Mouse (Mus musculus) heart, adult 2 months (tissue): ENCODE data around the gene Neurod1. TPM values are rescaled to one million over a fixed set of nuclear protein-coding genes. Genes with fewer than 3 reads are reported as not detected.

Source experiments
- DNase-seq, 2 experiments: peaks; one replicate each; pipeline ENCODE4 v3.0.0; 2021
- H3K27ac ChIP-seq: fragments of 200-600 bp; 2 replicates; pipeline ENCODE4 v1.8.1; 2022
- H3K27me3 ChIP-seq: fragments of 200-500 bp; 2 replicates; pipeline ENCODE4 v1.6.1; 2012; ENCODE audit warnings: mild to moderate bottlenecking, low read length, inconsistent platforms, mixed read lengths; ENCODE audit not compliant: control insufficient read depth, insufficient read depth
- H3K36me3 ChIP-seq: fragments of 200-500 bp; 2 replicates; pipeline ENCODE4 v1.6.1; 2012; ENCODE audit warnings: low read length, inconsistent platforms; ENCODE audit not compliant: control insufficient read depth, insufficient read depth
- H3K4me1 ChIP-seq: fragments of 200-500 bp; 2 replicates; pipeline ENCODE4 v1.6.1; 2011; ENCODE audit warnings: low read length; ENCODE audit not compliant: control insufficient read depth, insufficient read depth
- H3K4me3 ChIP-seq: fragments of 200-600 bp; 2 replicates; pipeline ENCODE4 v1.8.1; 2022
- H3K79me2 ChIP-seq: fragments of 200-500 bp; replicated peaks from 2 replicates; pipeline ENCODE4 v1.6.1; 2012; ENCODE audit warnings: mild to moderate bottlenecking, inconsistent platforms, low read length, moderate library complexity, mixed read lengths; ENCODE audit not compliant: control insufficient read depth, insufficient read depth
- H3K9ac ChIP-seq: fragments of 200-500 bp; 2 replicates; pipeline ENCODE4 v1.6.1; 2012; ENCODE audit warnings: low read depth, mild to moderate bottlenecking, control low read depth, inconsistent platforms, low read length, mixed read lengths
- CTCF ChIP-seq: fragments of 200-600 bp; IDR thresholded peaks from 2 replicates; pipeline ENCODE4 v1.8.1; 2022; ENCODE audit warnings: antibody characterized with exemption, mild to moderate bottlenecking, moderate library complexity
- EP300 ChIP-seq: fragments of 200-500 bp; IDR thresholded peaks from 2 replicates; pipeline ENCODE4 v1.6.1; 2011; ENCODE audit warnings: low read depth, low read length, control low read depth; ENCODE audit not compliant: insufficient read depth
- POLR2A ChIP-seq: fragments of 200-500 bp; IDR thresholded peaks from 2 replicates; pipeline ENCODE4 v1.6.1; 2011; ENCODE audit warnings: mild to moderate bottlenecking, low read depth, low read length, control low read depth; ENCODE audit not compliant: insufficient read depth
- WGBS: fragments of 180-500 bp; shearing (Covaris S2); methylation state at CpG from one replicate; pipeline ENCODE4 v1.1.7; 2018; 5-methylcytosine and 5-hydroxymethylcytosine counted together
- intact Hi-C: fragments of 180-260 bp; cut with DNase I; formaldehyde crosslinking; loops from one replicate; pipeline ENCODE4 v1.15.1; 2025
- long read RNA-seq: library from polyadenylated mRNA; stranded (forward); transcript quantifications from one replicate; pipeline ENCODE4 v2.0.0, GENCODE M21; 2021
- polyA plus RNA-seq: library from polyadenylated mRNA; depleted of rRNA; stranded (reverse); fragments of >200 nt; gene quantifications from 2 replicates; pipeline ENCODE4 v1.2.3, GENCODE M21; 2012; rRNA removed
- total RNA-seq, 2 experiments: library from RNA; stranded (reverse); gene quantifications; 2 replicates each; pipeline ENCODE4 v1.2.3; 2021

Neurod1 gene
- total RNA-seq (not detected), polyA plus RNA-seq (not detected in 2 replicates)
- long read RNA-seq: 0 reads

DNA sequence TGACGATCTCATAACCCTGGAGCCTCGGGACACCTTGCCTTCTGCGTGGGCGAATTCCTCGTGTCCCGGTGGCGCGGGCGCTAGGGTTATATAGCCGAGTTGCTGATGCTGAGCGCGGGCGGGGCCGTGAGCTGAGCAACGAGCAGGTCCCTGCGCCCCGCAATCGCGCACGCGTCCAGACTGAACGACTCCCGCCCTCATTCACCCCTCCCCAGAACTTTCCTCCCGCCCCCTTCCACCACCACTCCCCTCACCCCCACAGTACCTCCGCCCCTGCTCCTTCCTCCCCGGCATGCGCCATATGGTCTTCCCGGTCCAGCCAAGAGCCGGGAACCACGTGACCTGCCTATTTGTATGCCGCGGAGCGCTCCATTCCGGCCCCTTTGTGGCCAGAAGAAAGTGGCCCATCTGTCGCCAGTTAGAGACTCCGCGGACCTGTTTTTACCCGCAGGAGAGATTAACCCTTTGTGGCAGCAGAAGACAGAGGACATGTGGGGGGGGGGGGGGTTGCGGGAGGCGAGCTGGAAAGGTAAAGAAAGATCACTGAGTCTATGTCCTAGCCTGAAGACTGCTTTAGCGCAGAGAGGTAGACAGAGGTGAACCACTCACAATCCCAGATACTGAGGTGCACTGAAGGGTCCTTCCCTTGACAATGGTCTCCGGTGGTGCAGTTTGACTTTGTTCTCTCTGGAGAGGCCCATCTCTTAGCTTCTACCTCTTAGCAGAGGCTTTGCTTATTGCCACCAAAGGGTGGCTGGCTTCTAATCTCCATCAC lies at the start of gene Neurod1, which contains the start of gene Cerkl:
Neurod1 (minus strand) TSS at position 177 of the 775 bp plus-strand sequence.
Cerkl (minus strand) TSS at position 211 of the 775 bp plus-strand sequence.
- Histone ChIP-seq H3K4me3 (no peak within 1 kb of the TSS), H3K27ac (no peak within 1 kb of the TSS), H3K79me2 (no peaks in the 10 kb centered on the region), H3K9ac (no peak within 1 kb of the TSS), H3K36me3 (no peaks in the 10 kb centered on the region), H3K4me1 (no peaks in the 10 kb centered on the region), H3K27me3 (peaks cover 14% of the 10 kb centered on the region)
- intact Hi-C loops: no loop called here
- WGBS: 2% methylated on average over 41 of the region's 42 CpGs
- DNase-seq: no peak
- TF ChIP-seq EP300 (no peak), POLR2A (no peak), CTCF (no peak)

DNA sequence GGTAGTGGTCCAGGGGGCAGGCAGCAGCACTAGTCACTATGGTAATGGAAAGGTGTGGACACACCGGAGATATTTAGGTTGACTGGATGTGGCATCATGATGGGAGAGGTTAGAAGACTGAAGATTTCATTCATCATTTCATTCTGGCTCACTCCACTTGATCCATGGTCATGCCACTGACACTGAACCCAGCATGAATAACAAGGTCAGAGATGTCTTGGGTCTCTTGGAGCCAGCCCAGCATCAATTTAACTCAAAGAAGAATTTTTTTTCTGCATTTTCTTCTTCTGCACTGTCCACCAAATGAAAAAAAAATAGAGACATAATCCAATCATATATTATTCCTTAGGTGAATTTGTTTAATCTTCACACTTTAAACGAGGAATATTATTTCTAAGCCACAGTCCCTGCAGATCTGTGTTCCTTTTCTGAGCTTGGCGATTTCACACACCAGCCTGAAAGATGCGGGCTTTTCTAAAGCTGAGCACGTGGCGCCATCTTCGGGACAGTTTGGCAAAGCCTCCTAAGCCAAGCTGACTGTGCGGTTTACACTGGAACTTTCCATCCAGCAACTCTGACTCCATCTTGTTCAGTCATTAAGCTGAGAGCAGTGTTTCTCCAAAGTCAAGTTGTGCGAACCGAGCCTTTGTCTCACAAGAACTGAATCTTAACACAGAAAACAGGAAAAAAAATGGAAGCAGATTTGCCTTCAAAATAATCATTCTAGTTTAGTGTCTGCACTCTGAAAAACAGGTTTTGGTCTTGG lies 42.6 kb upstream of the Neurod1 start:
- no peaks in the 10 kb centered on the region for H3K79me2 ChIP-seq
- no peaks in the 10 kb centered on the region for H3K4me1 ChIP-seq
- no peak overlapping the region for H3K9ac ChIP-seq
- no peaks in the 10 kb centered on the region for H3K27me3 ChIP-seq
- H3K27ac ChIP-seq: no peak overlapping the region
- TF ChIP-seq POLR2A (no peak), EP300 (0 out of 2 replicates have a peak, but pooled peaks have one; percentile 45), CTCF (peak; percentile 79)
- no peaks in the 10 kb centered on the region for H3K36me3 ChIP-seq
- peak; percentile 39 to 65 for DNase-seq
- no peak overlapping the region for H3K4me3 ChIP-seq
- intact Hi-C loops: loop anchor here (1.0 to 5.0 kb wide), 3 partner anchors 127 to 1450 kb away; no protein-coding TSS in a partner anchor
- WGBS: 22% methylated on average over 10 of the region's 10 CpGs

DNA sequence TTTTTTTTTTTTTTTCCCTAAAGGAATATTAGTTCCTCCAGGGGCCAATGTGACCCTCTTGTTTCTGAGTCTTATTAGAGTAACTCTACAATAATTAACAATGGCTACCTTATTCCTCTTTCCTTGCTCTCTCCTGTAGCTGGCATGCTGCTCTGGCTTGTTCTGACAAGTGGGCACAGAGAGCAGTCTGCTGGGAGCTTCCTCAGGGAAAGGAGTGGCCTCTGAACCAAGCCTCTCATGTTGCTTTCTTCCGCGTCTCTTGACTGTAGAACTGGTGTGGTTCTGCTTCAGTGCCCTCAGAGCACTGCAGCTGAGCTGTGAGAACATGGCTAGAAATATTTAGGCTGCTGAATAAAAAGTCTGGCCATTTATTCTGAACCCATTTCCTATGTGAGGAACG lies 28.6 kb upstream of the Neurod1 start:
- intact Hi-C loops: no loop called here
- H3K4me3 ChIP-seq: no peak overlapping the region
- H3K4me1 ChIP-seq: no peaks in the 10 kb centered on the region
- no peak overlapping the region for H3K27ac ChIP-seq
- DNase-seq: no peak
- TF ChIP-seq EP300: no peak
- no peak for TF ChIP-seq CTCF
- no peak for TF ChIP-seq POLR2A
- no peaks in the 10 kb centered on the region for H3K36me3 ChIP-seq
- H3K27me3 ChIP-seq: no peaks in the 10 kb centered on the region
- H3K9ac ChIP-seq: no peak overlapping the region
- no peaks in the 10 kb centered on the region for H3K79me2 ChIP-seq
- 75% methylated on average over 3 of the region's 3 CpGs for WGBS

DNA sequence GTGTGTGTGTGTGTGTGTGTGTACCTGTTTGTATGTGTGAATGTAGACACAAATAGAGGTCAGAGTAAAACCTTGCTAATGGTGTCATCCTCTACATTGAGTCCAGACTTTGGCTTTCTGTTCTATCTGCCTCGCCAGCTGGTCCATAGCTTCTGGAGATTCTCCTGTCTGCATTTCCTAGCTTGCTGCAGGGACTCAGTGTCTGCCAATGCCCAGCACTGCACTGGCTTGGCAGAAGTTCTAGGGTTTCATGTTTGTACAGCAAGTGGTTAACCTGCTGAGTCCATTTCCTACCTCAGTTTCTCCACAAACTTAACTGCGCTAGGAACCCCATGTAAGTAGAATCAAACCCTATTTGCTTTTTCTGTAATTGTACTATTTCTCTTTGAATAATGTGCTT lies 26.0 kb upstream of the Neurod1 start:
- 88% methylated on average over 2 of the region's 2 CpGs for WGBS
- TF ChIP-seq POLR2A: no peak
- TF ChIP-seq EP300: no peak
- no peak for TF ChIP-seq CTCF
- H3K27me3 ChIP-seq: no peaks in the 10 kb centered on the region
- no peak for DNase-seq
- H3K4me3 ChIP-seq: no peak overlapping the region
- H3K9ac ChIP-seq: no peak overlapping the region
- intact Hi-C loops: no loop called here
- no peaks in the 10 kb centered on the region for H3K36me3 ChIP-seq
- no peaks in the 10 kb centered on the region for H3K79me2 ChIP-seq
- no peaks in the 10 kb centered on the region for H3K4me1 ChIP-seq
- H3K27ac ChIP-seq: no peak overlapping the region

DNA sequence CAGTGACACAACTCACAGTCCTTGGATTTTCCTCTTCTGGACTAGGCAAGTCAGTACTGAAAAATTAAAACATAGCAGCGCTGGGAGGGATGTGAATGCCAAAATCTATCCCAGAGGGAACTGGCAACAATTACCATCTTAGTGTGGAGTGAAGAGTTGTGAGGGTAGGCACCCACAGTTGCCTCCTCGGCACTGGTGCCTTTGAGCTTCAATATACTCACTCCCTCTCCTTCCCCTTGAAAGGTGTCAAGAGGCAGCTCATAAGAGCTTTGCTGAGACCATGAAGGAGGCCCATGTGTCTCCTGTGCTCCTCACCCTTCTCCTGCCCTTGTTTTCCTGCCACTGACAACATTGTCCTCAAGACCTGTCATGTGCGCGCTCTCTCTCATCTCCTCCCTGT lies 5.9 kb upstream of the Neurod1 start:
- peaks cover 9% of the 10 kb centered on the region for H3K27me3 ChIP-seq
- H3K79me2 ChIP-seq: no peaks in the 10 kb centered on the region
- intact Hi-C loops: no loop called here
- H3K4me3 ChIP-seq: no peak overlapping the region
- H3K27ac ChIP-seq: no peak overlapping the region
- H3K9ac ChIP-seq: no peak overlapping the region
- TF ChIP-seq POLR2A: no peak
- TF ChIP-seq CTCF: no peak
- H3K4me1 ChIP-seq: no peaks in the 10 kb centered on the region
- 73% methylated on average over 4 of the region's 4 CpGs for WGBS
- no peak for DNase-seq
- H3K36me3 ChIP-seq: no peaks in the 10 kb centered on the region

DNA sequence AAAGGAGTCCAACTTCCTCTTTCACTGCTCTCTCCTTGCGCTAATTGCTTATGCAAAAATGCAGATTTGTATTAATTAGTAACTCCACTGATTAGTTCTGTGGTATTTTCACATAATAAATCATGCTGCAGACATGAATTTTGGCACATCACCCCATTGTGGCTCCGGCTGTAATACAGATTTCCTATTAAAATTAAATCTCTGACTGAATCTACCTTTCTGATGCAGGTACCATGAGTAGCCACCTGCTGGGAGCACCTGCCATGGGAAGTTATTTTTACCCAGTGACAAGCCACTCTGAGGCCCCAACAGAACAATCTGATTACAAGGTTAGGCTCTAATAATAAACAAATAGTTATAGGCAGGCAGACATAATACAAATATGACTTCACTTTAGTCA lies 5.3 kb upstream of the Neurod1 start:
- H3K27me3 ChIP-seq: peaks cover 9% of the 10 kb centered on the region
- WGBS: 78% methylated on average over 2 of the region's 2 CpGs

More for the DNA sequence above, 5.3 kb upstream of the Neurod1 start:
- no peaks in the 10 kb centered on the region for H3K4me1 ChIP-seq
- H3K36me3 ChIP-seq: no peaks in the 10 kb centered on the region
- DNase-seq: no peak
- TF ChIP-seq EP300 (no peak), CTCF (no peak), POLR2A (no peak)
- intact Hi-C loops: no loop called here
- H3K4me3 ChIP-seq: no peak overlapping the region
- no peak overlapping the region for H3K9ac ChIP-seq
- H3K27ac ChIP-seq: no peak overlapping the region
- H3K79me2 ChIP-seq: no peaks in the 10 kb centered on the region
